Mouse (Mus musculus) midbrain, embryonic 14.5 days (tissue): Measurements from ENCODE around the gene Mex3d. TPM values are rescaled to one million over a fixed set of nuclear protein-coding genes. Genes with fewer than 3 reads are reported as not detected.

ENCODE experiments used
- ATAC-seq: fragments of 200-750 bp; cut with Nextera tagmentation; 2 replicates; pipeline ENCODE4 v1.8.0; 2017; ENCODE audit warnings: moderate number of reproducible peaks, moderate library complexity; ENCODE audit not compliant: low FRiP score, low TSS enrichment
- DNase-seq: peaks from one replicate; pipeline ENCODE4 v3.0.0-alpha.2; 2015
- H3K27ac ChIP-seq: fragments of 300-500 bp; sonication (generic); replicated peaks from 2 replicates; pipeline ENCODE4 v1.5.1; 2014; ENCODE audit warnings: mild to moderate bottlenecking, low read depth, low read length, moderate library complexity
- H3K27me3 ChIP-seq: fragments of 300-500 bp; sonication (generic); 2 replicates; pipeline ENCODE4 v1.6.1; 2014; ENCODE audit warnings: low read length, control low read depth, mixed read lengths; ENCODE audit not compliant: control insufficient read depth, insufficient read depth
- H3K36me3 ChIP-seq: fragments of 300-500 bp; sonication (generic); 2 replicates; pipeline ENCODE4 v1.6.1; 2014; ENCODE audit warnings: low read length, control low read depth; ENCODE audit not compliant: control insufficient read depth, insufficient read depth
- H3K4me1 ChIP-seq: fragments of 300-500 bp; sonication (generic); 2 replicates; pipeline ENCODE4 v1.6.1; 2014; ENCODE audit warnings: mild to moderate bottlenecking, antibody characterized with exemption, low read length, control low read depth; ENCODE audit not compliant: control insufficient read depth, insufficient read depth
- H3K4me2 ChIP-seq: fragments of 300-500 bp; sonication (generic); 2 replicates; pipeline ENCODE4 v1.6.1; 2014; ENCODE audit warnings: mild to moderate bottlenecking, low read length, moderate library complexity
- H3K4me3 ChIP-seq: fragments of 300-500 bp; sonication (generic); replicated peaks from 2 replicates; pipeline ENCODE4 v1.5.1; 2014; ENCODE audit warnings: low read depth, low read length
- H3K9ac ChIP-seq: fragments of 300-500 bp; sonication (generic); replicated peaks from 2 replicates; pipeline ENCODE4 v1.6.1; 2014; ENCODE audit warnings: mild to moderate bottlenecking, low read length, moderate library complexity
- H3K9me3 ChIP-seq: fragments of 300-500 bp; sonication (generic); 2 replicates; pipeline ENCODE4 v1.6.1; 2016; ENCODE audit warnings: low read length, control low read depth, mixed read lengths; ENCODE audit not compliant: control insufficient read depth
- WGBS: fragments of 180-500 bp; shearing (Covaris S2); extraction: QIAGEN DNeasy Blood & Tissue Kit; methylation state at CpG from one replicate; pipeline ENCODE4 v1.1.7; 2014; 5-methylcytosine and 5-hydroxymethylcytosine counted together
- polyA plus RNA-seq: library from polyadenylated mRNA; unstranded; fragments of >200 nt; fragmentation: Nextera tagmentation; extraction: Ambion mirVana; gene quantifications from 2 replicates; pipeline ENCODE4 v1.2.1, GENCODE M21; 2014

Gene Mex3d
- polyA plus RNA-seq, 1 experiment from 2014 or later, result 17.3 TPM

GRCm38 (mm10) chr10:80385811-80386734 is 1.4 kb downstream of the Mex3d start:
- H3K4me1 ChIP-seq, result peaks cover 31% of the 10 kb centered on the region
- peak overlapping the region; percentile 82 for H3K4me3 ChIP-seq
- 1% methylated on average over 34 of the region's 34 CpGs for WGBS
- H3K4me2 ChIP-seq, result peak overlapping the region; percentile 98
- DNase-seq, result peak; percentile 88
- peak overlapping the region; percentile 99 for H3K27ac ChIP-seq
- no peaks in the 10 kb centered on the region for H3K27me3 ChIP-seq
- ATAC-seq, result peak; percentile 59
- peak overlapping the region; percentile 99 for H3K9ac ChIP-seq
- no peaks in the 10 kb centered on the region for H3K9me3 ChIP-seq
- peaks cover 56% of the 10 kb centered on the region for H3K36me3 ChIP-seq

- Histone ChIP-seq H3K9me3 (no peaks in the 10 kb centered on the region), H3K27ac (peak overlapping the region; percentile 99), H3K9ac (peak overlapping the region; percentile 99), H3K36me3 (peaks cover 54% of the 10 kb centered on the region), H3K4me2 (peak overlapping the region; percentile 98), H3K4me3 (peak overlapping the region; percentile 82), H3K27me3 (no peaks in the 10 kb centered on the region), H3K4me1 (peaks cover 31% of the 10 kb centered on the region)
- ATAC-seq, result peak; percentile 9; the same call in 1 of the 2 replicates
- whole genome bisulfite sequencing, result 5% methylated on average over 7 of the region's 7 CpGs
- peak; percentile 61 for DNase-seq
Measured at GRCm38 (mm10) chr10:80385310-80385709, 2.1 kb downstream of the Mex3d start.

DNA sequence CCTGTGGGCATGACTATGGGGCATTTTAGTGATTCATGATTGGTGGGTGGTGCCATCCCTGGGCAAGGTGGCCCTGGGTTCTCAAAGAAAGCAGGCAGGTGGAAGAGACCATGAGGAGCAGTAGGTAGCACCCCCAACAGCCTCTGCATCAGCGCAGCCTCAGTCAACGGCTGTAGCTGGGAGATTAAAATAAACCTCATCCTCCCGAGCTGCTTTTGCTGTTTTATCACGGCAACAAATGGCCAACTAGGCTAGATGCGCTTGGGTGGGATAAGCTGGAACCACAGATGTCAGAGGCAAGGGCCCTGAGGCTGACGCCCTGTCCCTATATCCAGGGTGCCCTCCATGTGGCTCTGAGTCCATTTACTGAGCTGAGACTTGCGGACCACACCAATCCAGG is 2.8 kb downstream of the Mex3d start:
- Histone ChIP-seq H3K9ac (peak overlapping the region; percentile 99), H3K27ac (peak overlapping the region; percentile 99), H3K36me3 (peaks cover 55% of the 10 kb centered on the region), H3K4me3 (peak overlapping the region; percentile 82), H3K4me2 (peak overlapping the region; percentile 98), H3K27me3 (no peaks in the 10 kb centered on the region), H3K4me1 (peaks cover 31% of the 10 kb centered on the region), H3K9me3 (no peaks in the 10 kb centered on the region)
- DNase-seq (no peak), ATAC-seq (no peak)
- 54% methylated on average over 7 of the region's 7 CpGs for WGBS

- no peaks in the 10 kb centered on the region for H3K27me3 ChIP-seq
- peak overlapping the region; percentile 82 for H3K4me3 ChIP-seq
- H3K36me3 ChIP-seq, result peaks cover 59% of the 10 kb centered on the region
- peak overlapping the region; percentile 98 for H3K4me2 ChIP-seq
- peak overlapping the region; percentile 99; the same call in 1 of the 2 replicates for H3K27ac ChIP-seq
- ATAC-seq, result no peak
- H3K9me3 ChIP-seq, result no peaks in the 10 kb centered on the region
- peak overlapping the region; percentile 99 for H3K9ac ChIP-seq
- H3K4me1 ChIP-seq, result peaks cover 31% of the 10 kb centered on the region
- DNase-seq, result no peak
- WGBS, result 86% methylated on average over 4 of the region's 4 CpGs
Measured at GRCm38 (mm10) chr10:80384115-80384639, 3.3 kb downstream of the Mex3d start.

DNA sequence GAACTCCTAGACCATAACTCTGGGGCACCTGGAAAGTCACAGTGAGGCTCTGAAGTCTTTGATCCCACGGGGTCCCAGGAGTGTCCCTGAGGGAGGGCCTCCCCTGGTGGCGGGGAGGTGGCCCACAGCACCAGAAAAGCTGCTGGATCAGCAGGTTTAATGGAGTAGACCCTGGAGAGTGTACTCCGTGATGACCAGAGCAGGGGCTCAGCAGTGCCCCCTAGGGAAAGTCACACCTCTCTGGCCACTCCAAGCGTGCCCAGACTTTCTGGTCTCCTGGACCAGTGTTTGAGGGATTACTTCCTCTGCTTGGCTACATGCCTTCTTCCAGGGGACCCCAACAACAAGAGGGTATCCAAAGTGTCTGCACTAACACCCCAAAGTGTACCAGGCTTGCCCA is 4.0 kb downstream of the Mex3d start:
- DNase-seq (no peak), ATAC-seq (no peak)
- peak overlapping the region; percentile 99 for H3K9ac ChIP-seq
- no peaks in the 10 kb centered on the region for H3K9me3 ChIP-seq
- peaks cover 61% of the 10 kb centered on the region for H3K36me3 ChIP-seq
- peak overlapping the region; percentile 98 for H3K4me2 ChIP-seq
- WGBS, result 45% methylated on average over 4 of the region's 4 CpGs
- peaks cover 31% of the 10 kb centered on the region for H3K4me1 ChIP-seq
- no peak overlapping the region for H3K27ac ChIP-seq
- H3K4me3 ChIP-seq, result peak overlapping the region; percentile 82
- H3K27me3 ChIP-seq, result no peaks in the 10 kb centered on the region

GRCm38 (mm10) chr10:80382641-80383365 is 4.7 kb downstream of the Mex3d start:
- Histone ChIP-seq H3K4me3 (peak overlapping the region; percentile 82), H3K4me1 (peaks cover 26% of the 10 kb centered on the region), H3K36me3 (peaks cover 61% of the 10 kb centered on the region), H3K27ac (no peak overlapping the region), H3K9ac (no peak overlapping the region), H3K27me3 (no peaks in the 10 kb centered on the region), H3K4me2 (peak overlapping the region; percentile 98), H3K9me3 (no peaks in the 10 kb centered on the region)
- WGBS, result 83% methylated on average over 7 of the region's 7 CpGs
- ATAC-seq, result no peak
- DNase-seq, result no peak

- H3K27me3 ChIP-seq, result no peaks in the 10 kb centered on the region
- H3K4me1 ChIP-seq, result peaks cover 3% of the 10 kb centered on the region; the same call in 1 of the 2 replicates
- no peak overlapping the region for H3K4me3 ChIP-seq
- ATAC-seq (no peak), DNase-seq (no peak)
- H3K27ac ChIP-seq, result no peak overlapping the region
- no peak overlapping the region for H3K9ac ChIP-seq
- peaks cover 36% of the 10 kb centered on the region for H3K36me3 ChIP-seq
- H3K9me3 ChIP-seq, result no peaks in the 10 kb centered on the region
- no peak overlapping the region for H3K4me2 ChIP-seq
- 52% methylated on average over 10 of the region's 10 CpGs for WGBS
Measured at GRCm38 (mm10) chr10:80377716-80378115, 9.7 kb downstream of the Mex3d start.

DNA sequence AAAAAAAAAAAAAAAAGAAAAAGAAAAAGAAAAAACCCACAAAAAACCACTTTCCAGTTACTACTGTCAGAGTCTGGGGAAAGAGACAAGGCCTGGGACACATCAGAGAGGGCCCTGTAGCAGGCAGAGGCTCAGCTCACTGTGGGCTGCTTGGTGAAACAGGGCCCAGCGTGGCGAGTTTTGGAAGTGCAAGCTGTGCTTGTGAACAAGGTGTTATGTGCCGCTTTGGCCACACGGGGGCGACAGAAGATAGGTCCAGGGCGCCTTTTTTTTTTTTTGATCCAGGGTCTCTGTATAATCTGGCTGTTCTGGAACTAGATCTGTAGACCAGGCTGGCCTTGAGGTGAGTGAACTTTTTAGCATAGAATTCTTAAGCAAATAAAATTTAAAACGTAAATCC is 11.3 kb downstream of the Mex3d start:
- Histone ChIP-seq H3K4me2 (no peak overlapping the region), H3K27ac (no peak overlapping the region), H3K36me3 (peaks cover 20% of the 10 kb centered on the region), H3K4me1 (peaks cover 8% of the 10 kb centered on the region; the same call in 1 of the 2 replicates), H3K27me3 (no peaks in the 10 kb centered on the region), H3K9me3 (no peaks in the 10 kb centered on the region), H3K4me3 (no peak overlapping the region), H3K9ac (no peak overlapping the region)
- WGBS, result under 1% methylated on average over 7 of the region's 7 CpGs
- ATAC-seq (no peak), DNase-seq (peak; percentile 97)
